Mouse (Mus musculus): ENCODE data around the gene Ccdc142. TPM values are rescaled to one million over a fixed set of nuclear protein-coding genes. Genes with fewer than 3 reads are reported as not detected.

Gene Ccdc142
- polyA plus RNA-seq, 1 experiment from 2014 or later: 3.8 TPM

MicroRNAs within 50 kb of the gene (microRNA counts, 519-probe panel; counts per million panel counts)
- microRNA mmu-miR-3470a+mmu-miR-3470b: 684 counts per million, percentile 72 among the panel's probes with 10 or more counts

Small RNA genes within 50 kb of the gene (microRNA-seq; reads per million reads assigned to microRNA genes)
- gene Mir3470a: not detected

Other genes with a start within 250 kb of the Ccdc142 start
- gene Sema4f, start 161.8 kb upstream of the Ccdc142 start, polyA plus RNA-seq (2016; fragmentation: Nextera tagmentation; extraction: Ambion mirVana): 0.83 and 1.9 TPM in 2 replicates
- 0.19 and 0.33 TPM in 2 replicates for gene M1ap, start 154.7 kb upstream of the Ccdc142 start, polyA plus RNA-seq (2016; fragmentation: Nextera tagmentation; extraction: Ambion mirVana)
- gene Dok1, start 68.1 kb upstream of the Ccdc142 start, polyA plus RNA-seq (2016; fragmentation: Nextera tagmentation; extraction: Ambion mirVana): 9.8 and 14.9 TPM in 2 replicates
- gene Loxl3, start 67.4 kb upstream of the Ccdc142 start, polyA plus RNA-seq (2016; fragmentation: Nextera tagmentation; extraction: Ambion mirVana): 6.3 and 12.8 TPM in 2 replicates
- gene Aup1, start 47.1 kb upstream of the Ccdc142 start, polyA plus RNA-seq (2016; fragmentation: Nextera tagmentation; extraction: Ambion mirVana): 167 and 169 TPM in 2 replicates
- gene Htra2, start 46.3 kb upstream of the Ccdc142 start, polyA plus RNA-seq (2016; fragmentation: Nextera tagmentation; extraction: Ambion mirVana): 76.2 and 82.6 TPM in 2 replicates
- 1.4 and 1.5 TPM in 2 replicates for gene Dqx1, start 43.8 kb upstream of the Ccdc142 start, polyA plus RNA-seq (2016; fragmentation: Nextera tagmentation; extraction: Ambion mirVana)
- 0.16 TPM in 1 of 2 replicates, not detected in the other for gene Tlx2, start 31.3 kb upstream of the Ccdc142 start, polyA plus RNA-seq (2016; fragmentation: Nextera tagmentation; extraction: Ambion mirVana)
- 46.5 and 46.9 TPM in 2 replicates for gene Pcgf1, start 23.7 kb upstream of the Ccdc142 start, polyA plus RNA-seq (2016; fragmentation: Nextera tagmentation; extraction: Ambion mirVana)
- gene Lbx2, start 15.2 kb upstream of the Ccdc142 start, polyA plus RNA-seq (2016; fragmentation: Nextera tagmentation; extraction: Ambion mirVana): 0.82 and 1.5 TPM in 2 replicates
- 2.1 and 2.8 TPM in 2 replicates for gene Gm42688, start within 50 bp of the Ccdc142 start, polyA plus RNA-seq (2016; fragmentation: Nextera tagmentation; extraction: Ambion mirVana)
- 150 and 163 TPM in 2 replicates for gene Mrpl53, start 7.4 kb downstream of the Ccdc142 start, polyA plus RNA-seq (2016; fragmentation: Nextera tagmentation; extraction: Ambion mirVana)
- 45.3 and 53.8 TPM in 2 replicates for gene Mogs, start 13.9 kb downstream of the Ccdc142 start, polyA plus RNA-seq (2016; fragmentation: Nextera tagmentation; extraction: Ambion mirVana)
- gene Wbp1, start 20.0 kb downstream of the Ccdc142 start, polyA plus RNA-seq (2016; fragmentation: Nextera tagmentation; extraction: Ambion mirVana): 136 and 188 TPM in 2 replicates
- gene Ino80b, start 23.8 kb downstream of the Ccdc142 start, polyA plus RNA-seq (2016; fragmentation: Nextera tagmentation; extraction: Ambion mirVana): 17.4 and 17.8 TPM in 2 replicates
- gene Rtkn, start 33.9 kb downstream of the Ccdc142 start, polyA plus RNA-seq (2016; fragmentation: Nextera tagmentation; extraction: Ambion mirVana): 34.2 and 51.8 TPM in 2 replicates
- 10.9 and 13.7 TPM in 2 replicates for gene Wdr54, start 54.8 kb downstream of the Ccdc142 start, polyA plus RNA-seq (2016; fragmentation: Nextera tagmentation; extraction: Ambion mirVana)
- 0.80 and 1.6 TPM in 2 replicates for gene 1700003E16Rik, start 54.8 kb downstream of the Ccdc142 start, polyA plus RNA-seq (2016; fragmentation: Nextera tagmentation; extraction: Ambion mirVana)
- gene Dctn1, start 64.3 kb downstream of the Ccdc142 start, polyA plus RNA-seq (2016; fragmentation: Nextera tagmentation; extraction: Ambion mirVana): 96.4 and 108 TPM in 2 replicates
- 0.23 and 0.25 TPM in 2 replicates for gene Slc4a5, start 118.2 kb downstream of the Ccdc142 start, polyA plus RNA-seq (2016; fragmentation: Nextera tagmentation; extraction: Ambion mirVana)
- gene Mthfd2, start 224.3 kb downstream of the Ccdc142 start, polyA plus RNA-seq (2016; fragmentation: Nextera tagmentation; extraction: Ambion mirVana): 64.9 and 94.0 TPM in 2 replicates
- 54.1 and 63.3 TPM in 2 replicates for gene Mob1a, start 224.4 kb downstream of the Ccdc142 start, polyA plus RNA-seq (2016; fragmentation: Nextera tagmentation; extraction: Ambion mirVana)
- 162 and 171 TPM in 2 replicates for gene Bola3, start 247.5 kb downstream of the Ccdc142 start, polyA plus RNA-seq (2016; fragmentation: Nextera tagmentation; extraction: Ambion mirVana)

Data from limb, embryonic 10.5 days (tissue).